Comparison of ENCODE assay signal across 1 mouse cellular context in genomic region chr4:151240465-151240864, GRCm38 (mm10).
TF ChIP-seq lines count a peak whose summit lies in the region.

No protein-coding gene starts in this region.

TF ChIP-seq in MEL, 35 proteins besides CTCF, POLR2A, EP300 and RAD21 (continued from another document):
- no peak for TF ChIP-seq HCFC1 (IDR thresholded peaks at IDR 0.05; ENCODE audit: low read depth, low read length)
- no peak for TF ChIP-seq GABPA (IDR thresholded peaks at IDR 0.05; ENCODE audit: low read depth, low read length)
- no peak for TF ChIP-seq POLR2AphosphoS5 (IDR thresholded peaks at IDR 0.05; ENCODE audit: borderline replicate concordance, low read depth, low read length)
